Mouse (Mus musculus) embryonic facial prominence, embryonic 12.5 days (tissue): ENCODE data around the gene Cyp2r1. TPM values are rescaled to one million over a fixed set of nuclear protein-coding genes. Genes with fewer than 3 reads are reported as not detected.
"Not testable (repeated sequence)": the region's sequence is repeated elsewhere in the genome, so short reads cannot be mapped to it uniquely, and the experiment has no call there.

ENCODE experiments used
- ATAC-seq: fragments of 200-750 bp; cut with Nextera tagmentation; 2 replicates; pipeline ENCODE4 v1.8.0; 2017; ENCODE audit not compliant: insufficient number of reproducible peaks, insufficient read depth, low FRiP score, low TSS enrichment
- H3K27ac ChIP-seq: fragments of 300-500 bp; sonication (generic); 2 replicates; pipeline ENCODE4 v1.5.1; 2016; ENCODE audit warnings: mild to moderate bottlenecking
- H3K27me3 ChIP-seq: fragments of 300-500 bp; sonication (generic); 2 replicates; pipeline ENCODE4 v1.6.1; 2016; ENCODE audit warnings: mild to moderate bottlenecking, moderate library complexity
- H3K36me3 ChIP-seq: fragments of 300-500 bp; sonication (generic); 2 replicates; pipeline ENCODE4 v1.6.1; 2016; ENCODE audit warnings: mild to moderate bottlenecking
- H3K4me1 ChIP-seq: fragments of 300-500 bp; sonication (generic); 2 replicates; pipeline ENCODE4 v1.6.1; 2016
- H3K4me2 ChIP-seq: fragments of 300-500 bp; sonication (generic); replicated peaks from 2 replicates; pipeline ENCODE4 v1.6.1; 2016; ENCODE audit warnings: mild to moderate bottlenecking, moderate library complexity
- H3K4me3 ChIP-seq: fragments of 300-500 bp; sonication (generic); 2 replicates; pipeline ENCODE4 v1.5.1; 2016; ENCODE audit warnings: mild to moderate bottlenecking
- H3K9ac ChIP-seq: fragments of 300-500 bp; sonication (generic); 2 replicates; pipeline ENCODE4 v1.6.1; 2016; ENCODE audit warnings: mild to moderate bottlenecking, moderate library complexity
- H3K9me3 ChIP-seq: fragments of 300-500 bp; sonication (generic); 2 replicates; pipeline ENCODE4 v1.6.1; 2016; ENCODE audit warnings: mild to moderate bottlenecking, moderate library complexity
- WGBS: fragments of 180-500 bp; shearing (Covaris S2); methylation state at CpG from one replicate; pipeline ENCODE4 v1.1.7; 2016; 5-methylcytosine and 5-hydroxymethylcytosine counted together
- polyA plus RNA-seq: library from polyadenylated mRNA; unstranded; fragments of >200 nt; fragmentation: Nextera tagmentation; extraction: Ambion mirVana; gene quantifications from 2 replicates; pipeline ENCODE4 v1.2.1, GENCODE M21; 2016

Gene Cyp2r1
- 2.8 and 3.1 TPM in 2 replicates for polyA plus RNA-seq

GRCm38 (mm10) chr7:114562531-114563241 is at the start of gene Cyp2r1:
TSS of gene Cyp2r1 (minus strand) at chr7:114562972.
- Histone ChIP-seq H3K27me3 (no peaks in the 10 kb centered on the region), H3K4me1 (no peaks in the 10 kb centered on the region), H3K36me3 (no peaks in the 10 kb centered on the region), H3K4me2 (peak within 1 kb of the TSS; percentile 66), H3K9me3 (no peaks in the 10 kb centered on the region), H3K9ac (peak within 1 kb of the TSS; percentile 66), H3K27ac (peak within 1 kb of the TSS; percentile 93), H3K4me3 (peak within 1 kb of the TSS; percentile 52)
- peak; percentile 100 for ATAC-seq
- 2% methylated on average over 56 of the region's 56 CpGs for WGBS

DNA sequence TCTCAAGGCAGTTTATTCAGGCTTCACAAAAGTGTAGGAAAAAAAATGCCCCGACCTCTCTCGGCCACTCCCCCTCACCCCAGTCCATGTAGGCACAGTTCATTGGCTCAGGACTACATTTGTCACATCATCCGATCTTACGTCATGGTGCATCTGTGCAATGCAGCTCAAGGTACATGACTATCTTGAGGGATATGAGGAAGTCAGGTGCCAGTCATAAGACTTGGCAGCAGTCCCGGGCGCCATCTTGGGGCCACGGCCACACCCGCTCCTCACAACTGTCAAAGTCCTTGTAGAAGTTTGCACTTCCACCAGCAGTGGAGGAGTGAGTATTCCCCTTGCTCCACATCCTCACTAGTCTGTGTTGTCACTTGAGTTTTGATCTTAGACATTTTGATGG is 31.6 kb upstream of the Cyp2r1 start:
- H3K4me1 ChIP-seq, H3K9ac ChIP-seq, H3K36me3 ChIP-seq, H3K9me3 ChIP-seq, ATAC-seq, H3K27ac ChIP-seq, H3K27me3 ChIP-seq, H3K4me2 ChIP-seq, H3K4me3 ChIP-seq: not testable (repeated sequence)
- 88% methylated on average over 8 of the region's 8 CpGs for WGBS

GRCm38 (mm10) chr7:114582441-114582840 is 19.7 kb upstream of the Cyp2r1 start:
- H3K4me2 ChIP-seq, result no peak overlapping the region
- H3K4me3 ChIP-seq, result no peak overlapping the region
- no peaks in the 10 kb centered on the region for H3K9me3 ChIP-seq
- no peaks in the 10 kb centered on the region for H3K36me3 ChIP-seq
- H3K27ac ChIP-seq, result no peak overlapping the region
- no peaks in the 10 kb centered on the region for H3K4me1 ChIP-seq
- no peak overlapping the region for H3K9ac ChIP-seq
- WGBS, result 37% methylated on average over 2 of the region's 2 CpGs
- no peak for ATAC-seq
- H3K27me3 ChIP-seq, result no peaks in the 10 kb centered on the region

GRCm38 (mm10) chr7:114581200-114581599 is 18.4 kb upstream of the Cyp2r1 start:
- H3K4me3 ChIP-seq, result no peak overlapping the region
- WGBS, result 81% methylated on average over 5 of the region's 5 CpGs

DNA sequence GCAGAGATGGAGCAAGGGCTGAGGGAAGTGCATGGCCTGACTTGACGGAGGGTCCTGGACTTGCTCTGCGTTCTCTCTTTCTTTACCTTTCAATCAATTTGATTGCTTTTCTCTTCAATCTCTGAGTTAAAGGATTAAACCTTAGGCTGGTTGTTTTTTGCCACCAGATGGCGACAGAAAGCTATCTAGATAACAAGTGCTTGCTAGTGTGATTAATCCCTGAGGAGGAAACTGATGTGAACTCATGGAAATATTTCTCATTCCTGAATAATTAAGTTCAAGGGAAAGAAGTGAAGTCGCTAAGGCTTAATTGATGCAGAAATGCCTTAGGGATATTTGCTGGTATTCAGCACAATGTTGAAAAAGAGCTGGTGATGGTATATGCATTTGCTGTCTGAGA is 17.7 kb upstream of the Cyp2r1 start:
- Histone ChIP-seq H3K27me3 (no peaks in the 10 kb centered on the region), H3K4me2 (no peak overlapping the region), H3K4me3 (no peak overlapping the region), H3K4me1 (no peaks in the 10 kb centered on the region), H3K36me3 (no peaks in the 10 kb centered on the region), H3K9me3 (no peaks in the 10 kb centered on the region), H3K27ac (no peak overlapping the region), H3K9ac (no peak overlapping the region)
- 3% methylated on average over 4 of the region's 4 CpGs for WGBS
- ATAC-seq, result no peak

More at GRCm38 (mm10) chr7:114581200-114581599, 18.4 kb upstream of the Cyp2r1 start:
- ATAC-seq, result no peak
- Histone ChIP-seq H3K27me3 (no peaks in the 10 kb centered on the region), H3K9ac (no peak overlapping the region), H3K4me2 (no peak overlapping the region), H3K9me3 (no peaks in the 10 kb centered on the region), H3K36me3 (no peaks in the 10 kb centered on the region), H3K27ac (no peak overlapping the region), H3K4me1 (no peaks in the 10 kb centered on the region)

GRCm38 (mm10) chr7:114577665-114578064 is 14.9 kb upstream of the Cyp2r1 start:
- Histone ChIP-seq H3K4me3 (no peak overlapping the region), H3K4me1 (no peaks in the 10 kb centered on the region), H3K4me2 (no peak overlapping the region), H3K9me3 (no peaks in the 10 kb centered on the region), H3K36me3 (no peaks in the 10 kb centered on the region), H3K27ac (no peak overlapping the region), H3K27me3 (no peaks in the 10 kb centered on the region), H3K9ac (no peak overlapping the region)
- 100% methylated on average over 1 of the region's 1 CpGs for WGBS
- ATAC-seq, result no peak

DNA sequence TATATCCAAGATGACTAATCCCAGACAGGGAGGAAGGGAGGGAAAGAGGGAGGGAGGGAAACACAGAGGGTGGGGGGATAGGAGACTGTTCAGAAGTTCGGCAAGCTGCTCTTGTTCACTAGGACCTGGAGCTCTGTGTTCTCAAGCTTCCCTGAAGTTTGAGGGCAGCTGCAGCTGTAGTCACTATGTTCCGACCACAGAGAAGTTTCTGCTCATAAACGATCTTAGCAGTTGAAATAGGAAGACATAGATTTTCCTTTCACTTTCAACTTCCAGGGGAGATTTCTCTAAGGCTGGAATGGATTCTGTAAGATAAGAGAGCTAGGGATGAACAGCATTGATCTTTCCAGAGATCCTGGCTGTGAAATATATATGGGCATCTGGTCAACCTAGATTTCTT is 14.2 kb upstream of the Cyp2r1 start:
- Histone ChIP-seq H3K27ac (no peak overlapping the region), H3K9me3 (no peaks in the 10 kb centered on the region), H3K4me2 (no peak overlapping the region), H3K4me1 (no peaks in the 10 kb centered on the region), H3K36me3 (no peaks in the 10 kb centered on the region), H3K4me3 (no peak overlapping the region), H3K27me3 (no peaks in the 10 kb centered on the region), H3K9ac (no peak overlapping the region)
- 70% methylated on average over 3 of the region's 3 CpGs for WGBS
- no peak for ATAC-seq

GRCm38 (mm10) chr7:114573866-114574265 is 11.1 kb upstream of the Cyp2r1 start:
- H3K36me3 ChIP-seq, H3K9ac ChIP-seq, ATAC-seq, H3K9me3 ChIP-seq, H3K27ac ChIP-seq, H3K4me2 ChIP-seq, H3K4me3 ChIP-seq, H3K27me3 ChIP-seq, H3K4me1 ChIP-seq: not testable (repeated sequence)
- WGBS, result 85% methylated on average over 4 of the region's 4 CpGs

- ATAC-seq, result no peak
- Histone ChIP-seq H3K27ac (no peak overlapping the region), H3K27me3 (no peaks in the 10 kb centered on the region), H3K9ac (no peak overlapping the region), H3K9me3 (no peaks in the 10 kb centered on the region), H3K4me2 (no peak overlapping the region), H3K4me1 (no peaks in the 10 kb centered on the region), H3K4me3 (no peak overlapping the region), H3K36me3 (peaks cover 7% of the 10 kb centered on the region)
- WGBS, result 100% methylated on average over 1 of the region's 1 CpGs
These were observed 26.6 kb downstream of the Cyp2r1 start for GRCm38 (mm10) chr7:114536179-114536578.

DNA sequence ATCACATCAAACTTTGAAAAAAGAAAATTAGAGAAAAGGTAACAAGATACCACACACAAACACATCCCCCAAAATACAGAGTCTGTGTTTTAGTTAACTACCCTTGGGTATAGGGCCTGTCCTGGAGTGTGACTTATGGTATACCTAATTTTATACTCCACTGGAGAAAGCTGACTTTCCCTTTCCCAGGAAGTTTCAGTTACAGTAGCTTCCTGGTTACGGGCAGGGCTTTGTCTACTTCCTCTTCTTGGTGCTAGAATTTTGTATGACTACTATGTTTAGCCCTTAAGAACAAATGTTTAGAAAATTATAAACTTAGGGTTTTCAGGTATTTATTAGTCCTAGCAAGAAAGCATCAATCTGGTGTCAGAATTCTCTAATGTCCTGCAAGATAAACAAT is 36.5 kb downstream of the Cyp2r1 start:
- H3K4me3 ChIP-seq, result no peak overlapping the region
- H3K9ac ChIP-seq, result no peak overlapping the region
- no peak overlapping the region for H3K4me2 ChIP-seq
- no peaks in the 10 kb centered on the region for H3K27me3 ChIP-seq
- ATAC-seq, result no peak
- 82% methylated on average over 1 of the region's 1 CpGs for WGBS
- H3K9me3 ChIP-seq, result no peaks in the 10 kb centered on the region
- H3K4me1 ChIP-seq, result no peaks in the 10 kb centered on the region
- no peaks in the 10 kb centered on the region for H3K36me3 ChIP-seq
- H3K27ac ChIP-seq, result no peak overlapping the region

GRCm38 (mm10) chr7:114520122-114520521 is 42.6 kb downstream of the Cyp2r1 start:
- 100% methylated on average over 1 of the region's 1 CpGs for WGBS
- Histone ChIP-seq H3K9me3 (no peaks in the 10 kb centered on the region), H3K27ac (no peak overlapping the region), H3K4me2 (no peak overlapping the region), H3K4me3 (no peak overlapping the region), H3K4me1 (no peaks in the 10 kb centered on the region), H3K27me3 (no peaks in the 10 kb centered on the region), H3K36me3 (0 out of 2 replicates have a peak, but pooled peaks cover 2% of the 10 kb centered on the region), H3K9ac (no peak overlapping the region)
- ATAC-seq, result no peak

DNA sequence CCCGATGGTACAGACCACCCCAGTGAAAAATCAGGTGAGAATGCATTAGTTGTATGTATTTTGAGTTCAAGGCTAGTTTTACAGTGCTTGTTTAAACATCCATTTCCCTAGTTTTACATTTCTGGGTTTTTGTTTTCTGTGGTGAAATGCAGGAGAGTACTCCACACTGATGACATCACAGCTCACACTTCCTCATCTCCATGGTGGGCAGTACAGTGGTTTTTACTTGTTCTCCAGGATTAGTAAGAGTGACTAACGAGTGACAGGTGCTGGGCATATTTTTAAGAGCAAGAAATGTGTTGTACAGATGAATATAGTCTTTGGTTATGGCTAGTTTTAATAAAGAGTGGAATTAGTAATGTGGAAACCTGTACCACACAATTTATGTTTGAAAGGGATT is 53.9 kb downstream of the Cyp2r1 start:
- Histone ChIP-seq H3K27me3 (no peaks in the 10 kb centered on the region), H3K4me1 (no peaks in the 10 kb centered on the region), H3K27ac (no peak overlapping the region), H3K36me3 (no peaks in the 10 kb centered on the region), H3K4me2 (no peak overlapping the region), H3K9me3 (no peaks in the 10 kb centered on the region), H3K4me3 (no peak overlapping the region), H3K9ac (no peak overlapping the region)
- no peak for ATAC-seq
- WGBS, result 84% methylated on average over 2 of the region's 2 CpGs
